In the genomic region with DNA sequence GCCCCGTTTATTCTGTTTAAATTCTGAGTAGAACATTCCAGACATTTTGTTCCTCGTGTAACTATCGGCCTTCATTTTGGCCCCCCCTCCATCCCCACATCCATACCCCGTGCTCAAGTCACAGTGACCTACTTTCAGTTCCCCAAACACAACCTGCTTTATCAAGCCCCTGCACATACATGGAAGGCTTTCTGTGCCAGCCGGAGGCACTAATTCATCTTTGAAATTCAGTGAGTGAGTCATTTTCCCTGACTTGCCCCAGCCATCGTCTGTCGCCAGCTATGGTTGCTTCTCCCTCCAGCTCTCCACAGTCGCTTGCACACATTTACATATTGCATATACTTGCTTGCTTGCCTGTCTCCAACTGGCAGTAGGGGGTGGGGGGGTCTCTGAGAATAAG, we compare ENCODE assay signal across 9 mouse cellular contexts. TPM values are rescaled to one million over a fixed set of nuclear protein-coding genes. Genes with fewer than 3 reads are reported as not detected.
DNase-seq lines count a peak whose midpoint lies in the region; ATAC-seq lines count a peak whose summit lies in the region.
"Had no signal": no experiment of that assay in that cellular context is flagged by ENCODE, and none has a peak within 500 bp of the region (broad histone marks: within the 10 kb centered on the region; RNA-seq: fewer than 3 reads in every experiment).

No protein-coding gene starts in this region.

- peak; percentile 71 for DNase-seq in retina, postnatal 1 day
- DNase-seq in retina, embryonic 14.5 days (ENCODE audit: low spot score) = no peak
- peak; percentile 53 for DNase-seq in adrenal gland, postnatal 14 days
- peak; percentile 44 for DNase-seq in telencephalon, adult 2 months (ENCODE audit: low read depth, low spot score)
- DNase-seq in thymus, postnatal 10 days (ENCODE audit: low spot score in 2 of 2) = no peak
- no peak for DNase-seq in heart, adult 8-10 months (ENCODE audit: low spot score)
- DNase-seq: gastrocnemius, postnatal 36 days had no signal

- peak; percentile 31 for ATAC-seq in megakaryocyte, adult 5-6 weeks (ENCODE audit: poor library complexity, severe bottlenecking)
- ATAC-seq in CD4-positive, CD25-positive, alpha-beta regulatory T cell, adult 4 months = no peak

RNA-seq across cellular contexts. Expression of gene Clspn, which starts 3.6 kb away (rescaled TPM):
- total RNA-seq in adrenal gland, postnatal 14 days (2021) = 10.2 and 11.3 TPM in 2 replicates
- total RNA-seq in megakaryocyte, adult 5-6 weeks (2015) = 29.7 and 33.8 TPM in 2 replicates
- total RNA-seq in megakaryocyte, adult 5-6 weeks (2017) = 82.6 and 84.1 TPM in 2 replicates
- 1 to 10 TPM; 3.3 to 4.1 TPM for polyA plus RNA-seq in CD4-positive, CD25-positive, alpha-beta regulatory T cell, adult 4 months (2017; shearing (Covaris generic))
- total RNA-seq in heart, adult 8-10 months (2022) = under 1 TPM; 0.16 to 0.69 (median 0.50) TPM

RNA-seq across cellular contexts. Expression of gene Ago4, which starts 19.8 kb away (rescaled TPM):
- 4.3 and 5.9 TPM in 2 replicates for total RNA-seq in adrenal gland, postnatal 14 days (2021)
- 2.9 and 4.0 TPM in 2 replicates for total RNA-seq in megakaryocyte, adult 5-6 weeks (2015)
- total RNA-seq in megakaryocyte, adult 5-6 weeks (2017) = 5.3 and 6.2 TPM in 2 replicates
- under 1 TPM in 1 of 2 experiments, not detected in 1; 0.09 TPM for polyA plus RNA-seq in CD4-positive, CD25-positive, alpha-beta regulatory T cell, adult 4 months (2017; shearing (Covaris generic))
- 10 to 100 TPM; 10.4 to 14.5 (median 12.1) TPM for total RNA-seq in heart, adult 8-10 months (2022)

RNA-seq across cellular contexts. Expression of gene 5730409E04Rik, which starts 56.5 kb away (rescaled TPM):
- 8.8 and 11.7 TPM in 2 replicates for total RNA-seq in adrenal gland, postnatal 14 days (2021)
- 0.34 and 0.91 TPM in 2 replicates for total RNA-seq in megakaryocyte, adult 5-6 weeks (2015)
- 1.2 and 1.6 TPM in 2 replicates for total RNA-seq in megakaryocyte, adult 5-6 weeks (2017)
- under 1 TPM; 0.36 to 0.82 TPM for polyA plus RNA-seq in CD4-positive, CD25-positive, alpha-beta regulatory T cell, adult 4 months (2017; shearing (Covaris generic))
- total RNA-seq in heart, adult 8-10 months (2022) = 10 to 100 TPM; 14.3 to 16.3 (median 15.3) TPM

Comparison
In these comparisons a context has a peak if more than half of its experiments do, and no peak if none do; other contexts are left out.
1. DNase-seq: peak in retina, postnatal 1 day (single experiment), adrenal gland, postnatal 14 days (single experiment) and telencephalon, adult 2 months (single experiment); none in retina, embryonic 14.5 days (single experiment), thymus, postnatal 10 days (0 of 2) and heart, adult 8-10 months (single experiment).